Mouse (Mus musculus): ENCODE results near the gene Osgep.

The Osgep gene

DNA sequence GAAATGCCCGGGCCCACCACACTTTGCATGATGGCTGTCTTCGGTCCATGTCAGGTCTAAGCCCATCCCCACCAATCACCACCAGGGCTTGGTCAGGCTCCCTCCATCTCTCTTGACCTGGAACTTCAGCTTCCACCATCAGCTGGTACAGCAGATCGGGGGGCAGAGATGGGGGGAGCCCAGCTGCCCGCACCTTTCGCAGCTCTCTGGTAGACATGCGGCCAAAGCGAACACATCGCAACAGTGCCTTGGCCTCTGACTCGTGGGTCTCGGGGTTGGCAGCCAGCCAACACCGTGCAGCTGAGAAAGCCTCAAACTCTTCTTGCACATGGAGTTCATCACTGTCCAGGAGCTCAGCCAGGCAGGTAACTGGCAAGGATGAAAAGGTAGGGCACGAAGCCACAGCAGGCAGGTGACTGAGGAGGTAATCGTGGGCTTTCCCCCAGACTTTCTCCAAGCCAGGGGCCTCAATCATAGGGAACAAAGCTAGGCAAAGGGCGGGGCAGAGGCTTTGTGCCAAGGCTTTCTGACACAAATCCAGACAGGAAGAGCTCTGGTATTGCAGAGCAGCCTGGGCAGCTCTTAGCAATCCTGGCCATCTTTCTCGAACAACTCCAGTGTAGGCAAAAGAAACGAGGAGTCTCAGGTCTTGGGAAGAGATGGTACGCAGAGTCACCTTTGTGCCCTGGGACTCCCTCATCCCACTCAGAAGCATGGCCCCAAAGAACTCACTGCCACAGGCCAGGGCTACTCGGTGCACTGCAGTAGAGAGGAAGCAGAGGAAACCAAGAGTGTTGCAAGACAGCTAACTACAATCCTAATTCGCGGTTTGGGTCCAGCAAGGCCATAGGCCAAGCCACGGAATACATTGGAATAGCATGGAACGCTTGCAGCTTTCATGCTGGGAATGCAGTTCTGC lies 31.9 kb downstream of the Osgep start:
- TF ChIP-seq GATA4 (IDR thresholded peaks at IDR 0.05; ENCODE audit: insufficient replicate concordance, low read length), result no peak

GRCm38 (mm10) chr14:50892091-50892490 lies 32.6 kb downstream of the Osgep start:
- no peak for TF ChIP-seq GATA4 (IDR thresholded peaks at IDR 0.05; ENCODE audit: insufficient replicate concordance, low read length)

DNA sequence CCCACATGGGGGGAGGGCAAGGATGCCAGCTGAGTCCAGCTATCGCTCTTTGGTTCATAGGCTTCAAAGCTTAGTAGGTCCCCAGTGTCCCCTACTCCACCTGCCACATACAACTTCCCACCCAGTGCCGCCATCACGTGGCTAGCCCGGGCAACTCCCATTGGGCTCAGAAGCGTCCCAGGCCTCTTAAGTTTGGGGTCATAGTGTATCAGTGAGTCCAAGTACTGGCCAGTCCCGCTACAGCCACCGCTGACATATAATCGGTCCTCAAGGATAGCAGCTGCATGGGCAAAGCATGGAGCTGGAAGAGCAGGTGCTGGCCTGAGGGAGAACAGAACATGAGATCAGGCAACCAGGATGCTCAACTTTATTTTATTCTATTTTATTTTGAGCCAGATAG lies 33.1 kb downstream of the Osgep start:
- TF ChIP-seq GATA4 (IDR thresholded peaks at IDR 0.05; ENCODE audit: insufficient replicate concordance, low read length), result no peak

DNA sequence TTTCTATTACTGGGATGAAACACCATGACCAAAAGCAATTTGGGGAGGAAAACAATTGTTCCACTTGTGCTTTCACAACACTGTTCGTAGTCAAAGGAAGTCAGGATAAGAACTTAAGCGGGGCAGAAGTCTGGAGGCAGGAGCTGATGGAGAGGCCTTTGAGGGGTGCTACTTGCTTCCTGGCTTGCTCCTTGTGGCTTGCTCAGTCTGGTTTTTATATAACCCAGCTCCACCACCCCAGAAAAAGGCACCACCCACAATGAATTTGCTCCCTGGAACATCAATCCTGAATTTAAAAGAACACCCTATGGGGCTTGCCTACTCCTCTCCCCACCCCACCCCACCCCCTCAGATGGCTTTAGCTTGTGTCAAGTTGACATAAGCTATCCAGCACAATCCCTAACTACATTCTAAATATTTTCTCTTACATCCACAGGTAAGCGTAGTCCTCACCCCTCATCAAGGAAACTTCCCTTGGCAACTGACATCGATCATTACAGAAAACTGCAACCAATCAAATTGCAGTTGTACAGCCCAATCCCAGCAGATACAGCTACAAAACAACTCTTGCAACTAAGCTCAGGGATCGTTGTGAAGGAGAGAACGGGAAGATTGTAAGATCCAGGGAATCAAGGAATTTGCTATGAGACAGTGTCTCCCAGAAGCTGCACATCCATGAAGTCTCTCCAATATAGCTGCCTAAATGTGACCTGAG lies 48.3 kb downstream of the Osgep start:
- TF ChIP-seq GATA4 (IDR thresholded peaks at IDR 0.05; ENCODE audit: insufficient replicate concordance, low read length), result no peak

- TF ChIP-seq GATA4 (IDR thresholded peaks at IDR 0.05; ENCODE audit: insufficient replicate concordance, low read length), result no peak
Observed at GRCm38 (mm10) chr14:50875591-50876230, 49.0 kb downstream of the Osgep start.

DNA sequence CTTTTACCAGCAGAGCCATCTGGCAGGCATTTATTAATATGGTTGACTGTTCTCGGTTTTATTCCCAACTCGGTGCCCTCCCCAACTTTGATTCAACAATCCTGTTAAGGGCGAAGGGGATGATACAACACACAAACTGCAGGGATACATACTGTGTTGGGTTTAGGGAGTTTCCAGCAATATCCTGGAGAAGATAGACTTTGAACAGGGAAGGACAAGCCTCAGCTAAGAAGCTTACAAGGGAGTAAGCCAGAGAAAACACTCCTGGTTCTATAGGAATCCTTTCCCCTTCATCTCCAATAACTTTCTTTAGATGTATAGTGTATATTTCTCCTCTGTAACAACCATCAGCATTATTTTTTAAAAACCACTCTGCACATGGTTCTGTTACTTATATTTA lies 49.5 kb downstream of the Osgep start:
- no peak for TF ChIP-seq GATA4 (IDR thresholded peaks at IDR 0.05; ENCODE audit: insufficient replicate concordance, low read length)

DNA sequence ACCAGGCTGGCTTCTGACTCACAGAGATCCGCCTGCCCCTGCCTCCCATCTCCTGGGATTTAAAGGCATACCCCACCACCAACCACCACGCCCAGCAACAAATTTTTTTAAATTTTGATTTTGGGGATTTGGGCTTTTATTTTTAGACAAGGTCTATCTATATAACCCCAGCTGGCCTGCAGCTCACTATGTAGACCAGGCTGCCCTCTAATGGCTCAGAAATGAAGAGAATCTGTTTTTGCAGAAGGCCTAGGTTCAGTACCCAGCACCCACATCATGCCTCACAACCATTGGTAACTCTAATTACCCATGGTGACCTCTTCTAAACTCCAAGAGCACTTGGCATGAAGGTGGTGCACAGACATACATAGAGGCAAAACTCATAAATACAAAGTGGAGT lies 53.4 kb downstream of the Osgep start:
- TF ChIP-seq GATA4 (IDR thresholded peaks at IDR 0.05; ENCODE audit: insufficient replicate concordance, low read length), result no peak

DNA sequence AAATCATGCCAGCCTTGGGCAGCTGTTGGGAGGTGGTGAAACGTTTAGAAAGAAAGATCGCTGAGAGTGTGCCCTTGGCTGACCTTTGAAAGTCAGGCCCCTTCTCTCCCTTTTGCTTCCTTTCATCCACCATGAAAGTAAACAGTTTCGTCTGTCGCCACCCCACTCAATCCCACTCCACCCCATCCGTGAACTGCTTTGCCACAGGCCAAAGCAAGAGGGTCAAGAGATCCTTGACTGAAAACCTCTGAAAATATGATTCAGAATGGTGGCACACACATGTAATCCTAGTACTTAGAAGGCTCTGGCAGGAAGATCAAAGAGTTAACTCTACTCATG lies 53.9 kb downstream of the Osgep start:
- no peak for TF ChIP-seq GATA4 (IDR thresholded peaks at IDR 0.05; ENCODE audit: insufficient replicate concordance, low read length)

DNA sequence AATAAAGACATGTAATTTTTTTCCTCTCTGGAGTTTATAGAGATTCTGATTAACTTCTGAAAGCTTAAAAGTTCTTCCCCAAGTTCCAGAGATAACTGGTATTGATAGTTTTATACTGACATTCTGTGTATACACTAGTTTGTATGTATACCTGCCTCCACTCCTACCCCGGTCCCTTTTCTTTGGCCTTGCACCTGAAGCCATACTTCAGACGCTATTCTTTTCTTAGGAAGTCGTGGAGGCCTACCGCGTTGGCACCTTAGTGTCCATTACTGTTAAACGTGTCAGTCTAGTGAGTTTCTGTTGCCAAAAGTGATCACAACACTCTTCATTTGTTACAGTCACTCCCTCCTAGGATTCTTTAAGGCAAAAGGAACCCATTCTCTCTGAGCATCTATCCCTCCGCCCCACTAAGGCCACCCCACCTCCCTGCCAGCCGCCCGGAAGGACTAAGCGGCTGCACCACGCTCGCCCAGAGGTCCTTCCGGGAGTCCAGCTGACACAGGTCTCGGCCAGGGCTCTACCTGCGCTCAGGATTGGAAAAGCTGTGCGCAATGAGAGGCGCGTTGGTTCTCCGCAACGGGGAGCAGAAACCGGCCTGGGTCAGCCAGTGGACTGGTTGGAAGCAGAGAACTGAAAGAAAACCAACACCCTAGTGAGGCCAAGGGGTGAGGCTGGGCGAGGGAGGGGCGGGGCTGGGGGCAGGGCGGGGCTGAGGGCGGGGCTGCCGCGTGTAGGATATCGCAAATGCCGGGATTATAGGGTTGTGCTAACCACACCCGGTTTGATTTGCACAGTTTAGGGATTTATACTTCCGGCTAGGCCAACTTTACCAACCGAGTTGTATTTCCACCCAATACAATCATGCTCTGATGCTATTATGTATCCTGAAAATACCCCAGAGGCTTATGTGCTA lies 54.5 kb downstream of the Osgep start, which contains the start of gene Tep1:
TSS of gene Tep1 (minus strand) at position 672 of the 916 bp plus-strand sequence.
- no peak for TF ChIP-seq GATA4 (IDR thresholded peaks at IDR 0.05; ENCODE audit: insufficient replicate concordance, low read length)

- no peak for TF ChIP-seq GATA4 (IDR thresholded peaks at IDR 0.05; ENCODE audit: insufficient replicate concordance, low read length)
Observed at GRCm38 (mm10) chr14:50868656-50869055, 56.0 kb downstream of the Osgep start.

DNA sequence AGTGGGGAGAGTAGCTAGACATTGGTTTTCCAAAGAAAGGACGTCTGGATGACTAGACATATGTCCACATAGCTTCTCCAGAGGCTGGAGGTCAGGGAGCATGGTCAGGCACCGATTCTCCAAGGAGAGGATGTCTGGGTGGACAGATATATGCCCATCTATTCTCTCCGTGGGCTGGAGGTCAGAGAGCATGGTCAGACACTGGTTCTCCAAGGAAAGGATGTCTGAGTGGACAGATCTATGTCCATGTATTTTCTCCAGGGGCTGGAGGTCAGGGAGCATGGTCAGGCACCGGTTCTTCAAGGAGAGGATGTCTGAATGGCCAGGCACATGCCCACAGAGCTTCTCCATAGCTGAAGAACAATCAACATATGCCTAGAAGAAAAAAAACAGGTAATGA lies 56.5 kb downstream of the Osgep start:
- TF ChIP-seq GATA4 (IDR thresholded peaks at IDR 0.05; ENCODE audit: insufficient replicate concordance, low read length), result no peak

DNA sequence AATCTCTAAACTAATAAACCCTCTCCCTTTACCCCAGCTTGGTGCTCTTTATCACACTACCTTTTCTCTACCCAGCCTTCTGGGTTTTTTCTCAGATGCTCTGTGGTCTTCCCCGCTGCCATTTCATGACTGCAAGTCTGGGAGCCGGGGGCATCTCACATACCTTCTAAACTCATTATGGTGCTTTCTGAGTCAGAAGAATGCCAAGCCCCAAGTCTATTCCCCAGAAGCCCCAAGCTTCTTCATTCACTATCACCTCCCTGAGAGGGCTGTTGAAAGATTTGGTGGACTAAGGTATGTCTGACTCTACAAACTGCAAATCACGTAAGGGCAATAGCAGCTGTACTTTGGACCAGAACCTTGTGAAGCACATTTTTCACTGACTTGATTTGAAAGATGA lies 57.7 kb downstream of the Osgep start:
- TF ChIP-seq GATA4 (IDR thresholded peaks at IDR 0.05; ENCODE audit: insufficient replicate concordance, low read length), result no peak

DNA sequence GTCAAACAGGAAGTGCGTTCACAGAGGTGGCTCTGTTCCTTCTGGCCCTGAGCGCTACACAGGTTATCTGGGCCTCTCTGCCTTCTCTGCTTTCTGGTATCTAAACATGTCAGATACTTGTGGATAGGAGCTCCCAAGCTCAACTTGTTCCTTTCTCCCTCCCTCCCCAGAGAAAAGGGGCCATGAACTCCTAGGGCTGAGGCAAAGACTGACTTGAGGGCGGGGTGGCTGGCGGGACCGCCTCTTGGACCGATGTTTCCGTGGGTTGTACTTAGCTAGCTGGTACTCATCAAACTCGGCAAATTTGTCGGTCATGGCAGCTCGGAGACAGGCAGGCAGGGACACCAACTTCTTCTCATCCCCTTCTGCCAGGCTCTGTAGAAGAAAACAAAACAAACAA lies 62.1 kb downstream of the Osgep start:
- TF ChIP-seq GATA4 (IDR thresholded peaks at IDR 0.05; ENCODE audit: insufficient replicate concordance, low read length), result no peak

All from liver, adult (tissue).